Mouse (Mus musculus) liver, embryonic 11.5 days (tissue): ENCODE results near the gene Aplp2. TPM values are rescaled to one million over a fixed set of nuclear protein-coding genes. Genes with fewer than 3 reads are reported as not detected.

ENCODE experiments used
- ATAC-seq: fragments of 200-750 bp; cut with Nextera tagmentation; replicated peaks from 2 replicates; pipeline ENCODE4 v1.8.0; 2017; ENCODE audit warnings: moderate number of reproducible peaks, mild to moderate bottlenecking, moderate TSS enrichment, moderate library complexity; ENCODE audit not compliant: low FRiP score
- DNase-seq: peaks from one replicate; pipeline ENCODE4 v3.0.0-alpha.2; 2017; ENCODE audit warnings: low spot score
- H3K27ac ChIP-seq: fragments of 300-500 bp; sonication (generic); 2 replicates; pipeline ENCODE4 v1.5.1; 2014; ENCODE audit warnings: mild to moderate bottlenecking, low read depth, low read length, control low read depth
- H3K27me3 ChIP-seq: fragments of 300-500 bp; sonication (generic); replicated peaks from 2 replicates; pipeline ENCODE4 v1.6.1; 2014; ENCODE audit warnings: low read length, mixed read lengths; ENCODE audit not compliant: control insufficient read depth, insufficient read depth
- H3K36me3 ChIP-seq: fragments of 300-500 bp; sonication (generic); 2 replicates; pipeline ENCODE4 v1.6.1; 2014; ENCODE audit warnings: mild to moderate bottlenecking, low read length, moderate library complexity, mixed read lengths; ENCODE audit not compliant: control insufficient read depth, insufficient read depth
- H3K4me1 ChIP-seq: fragments of 300-500 bp; sonication (generic); replicated peaks from 2 replicates; pipeline ENCODE4 v1.6.1; 2014; ENCODE audit warnings: low read length, mixed read lengths; ENCODE audit not compliant: control insufficient read depth, insufficient read depth
- H3K4me2 ChIP-seq: fragments of 300-500 bp; sonication (generic); 2 replicates; pipeline ENCODE4 v1.6.1; 2014; ENCODE audit warnings: mild to moderate bottlenecking, control low read depth, moderate library complexity
- H3K4me3 ChIP-seq: fragments of 300-500 bp; sonication (generic); 2 replicates; pipeline ENCODE4 v1.5.1; 2014; ENCODE audit warnings: low read depth, low read length, control low read depth
- H3K9ac ChIP-seq: fragments of 300-500 bp; sonication (generic); 2 replicates; pipeline ENCODE4 v1.6.1; 2014; ENCODE audit warnings: low read depth, low read length, control low read depth
- H3K9me3 ChIP-seq: fragments of 300-500 bp; sonication (generic); 2 replicates; pipeline ENCODE4 v1.6.1; 2016; ENCODE audit warnings: low read length, inconsistent platforms, mixed read lengths; ENCODE audit not compliant: control insufficient read depth
- WGBS: fragments of 180-500 bp; shearing (Covaris S2); extraction: QIAGEN DNeasy Blood & Tissue Kit; methylation state at CpG from one replicate; pipeline ENCODE4 v1.1.7; 2014; 5-methylcytosine and 5-hydroxymethylcytosine counted together
- polyA plus RNA-seq: library from polyadenylated mRNA; unstranded; fragments of >200 nt; fragmentation: Nextera tagmentation; extraction: Ambion mirVana; gene quantifications from 2 replicates; pipeline ENCODE4 v1.2.1, GENCODE M21; 2014

Gene Aplp2
- polyA plus RNA-seq, 1 experiment from 2014 or later = 256 TPM

- Histone ChIP-seq H3K36me3 (no peaks in the 10 kb centered on the region), H3K27ac (no peak overlapping the region), H3K9ac (no peak overlapping the region), H3K4me1 (0 out of 2 replicates have a peak, but pooled peaks cover 3% of the 10 kb centered on the region), H3K4me2 (no peak overlapping the region), H3K4me3 (no peak overlapping the region), H3K27me3 (no peaks in the 10 kb centered on the region), H3K9me3 (no peaks in the 10 kb centered on the region)
- DNase-seq (no peak), ATAC-seq (no peak)
- WGBS = 67% methylated on average over 8 of the region's 8 CpGs
These were observed 36.0 kb upstream of the Aplp2 start for GRCm38 (mm10) chr9:31247447-31248220.

- DNase-seq = no peak
- Histone ChIP-seq H3K27me3 (no peaks in the 10 kb centered on the region), H3K4me1 (0 out of 2 replicates have a peak, but pooled peaks cover 3% of the 10 kb centered on the region), H3K4me3 (no peak overlapping the region), H3K27ac (no peak overlapping the region), H3K9me3 (no peaks in the 10 kb centered on the region), H3K9ac (no peak overlapping the region), H3K4me2 (no peak overlapping the region), H3K36me3 (no peaks in the 10 kb centered on the region)
- peak; percentile 16; the same call in 1 of the 2 replicates for ATAC-seq
- WGBS = 57% methylated on average over 6 of the region's 6 CpGs
These were observed 34.8 kb upstream of the Aplp2 start for GRCm38 (mm10) chr9:31246421-31246820.

GRCm38 (mm10) chr9:31245006-31245405 is 33.4 kb upstream of the Aplp2 start:
- Histone ChIP-seq H3K9me3 (no peaks in the 10 kb centered on the region), H3K27me3 (no peaks in the 10 kb centered on the region), H3K36me3 (no peaks in the 10 kb centered on the region), H3K4me2 (no peak overlapping the region), H3K4me1 (no peaks in the 10 kb centered on the region), H3K27ac (no peak overlapping the region), H3K9ac (no peak overlapping the region), H3K4me3 (no peak overlapping the region)
- DNase-seq (no peak), ATAC-seq (no peak)
- 86% methylated on average over 6 of the region's 6 CpGs for WGBS

- Histone ChIP-seq H3K27ac (no peak overlapping the region), H3K9me3 (no peaks in the 10 kb centered on the region), H3K4me2 (no peak overlapping the region), H3K27me3 (no peaks in the 10 kb centered on the region), H3K4me1 (no peaks in the 10 kb centered on the region), H3K4me3 (no peak overlapping the region), H3K9ac (no peak overlapping the region), H3K36me3 (no peaks in the 10 kb centered on the region)
- ATAC-seq (no peak), DNase-seq (no peak)
- WGBS = 73% methylated on average over 5 of the region's 5 CpGs
These were observed 32.3 kb upstream of the Aplp2 start for GRCm38 (mm10) chr9:31243939-31244333.

- no peak for DNase-seq
- H3K9ac ChIP-seq = no peak overlapping the region
- no peaks in the 10 kb centered on the region for H3K9me3 ChIP-seq
- H3K4me2 ChIP-seq = no peak overlapping the region
- H3K4me1 ChIP-seq = no peaks in the 10 kb centered on the region
- WGBS = 67% methylated on average over 18 of the region's 18 CpGs
- no peak for ATAC-seq
- no peaks in the 10 kb centered on the region for H3K27me3 ChIP-seq
- no peaks in the 10 kb centered on the region for H3K36me3 ChIP-seq
- H3K4me3 ChIP-seq = no peak overlapping the region
- no peak overlapping the region for H3K27ac ChIP-seq
These were observed 31.8 kb upstream of the Aplp2 start for GRCm38 (mm10) chr9:31243306-31243938.

- no peak for DNase-seq
- H3K27ac ChIP-seq = no peak overlapping the region
- no peak overlapping the region for H3K9ac ChIP-seq
- no peaks in the 10 kb centered on the region for H3K4me1 ChIP-seq
- H3K4me3 ChIP-seq = no peak overlapping the region
- no peaks in the 10 kb centered on the region for H3K27me3 ChIP-seq
- no peak for ATAC-seq
- no peak overlapping the region for H3K4me2 ChIP-seq
- no peaks in the 10 kb centered on the region for H3K9me3 ChIP-seq
- no peaks in the 10 kb centered on the region for H3K36me3 ChIP-seq
- 74% methylated on average over 7 of the region's 7 CpGs for WGBS
These were observed 29.6 kb upstream of the Aplp2 start for GRCm38 (mm10) chr9:31241208-31241699.

GRCm38 (mm10) chr9:31240522-31241207 is 29.1 kb upstream of the Aplp2 start:
- Histone ChIP-seq H3K4me3 (no peak overlapping the region), H3K27me3 (no peaks in the 10 kb centered on the region), H3K9me3 (no peaks in the 10 kb centered on the region), H3K4me1 (no peaks in the 10 kb centered on the region), H3K36me3 (no peaks in the 10 kb centered on the region), H3K27ac (no peak overlapping the region), H3K4me2 (no peak overlapping the region), H3K9ac (no peak overlapping the region)
- ATAC-seq (no peak), DNase-seq (no peak)
- WGBS = 82% methylated on average over 8 of the region's 8 CpGs

- no peaks in the 10 kb centered on the region for H3K9me3 ChIP-seq
- no peaks in the 10 kb centered on the region for H3K36me3 ChIP-seq
- H3K27ac ChIP-seq = no peak overlapping the region
- no peak overlapping the region for H3K4me2 ChIP-seq
- no peak overlapping the region for H3K4me3 ChIP-seq
- 90% methylated on average over 2 of the region's 2 CpGs for WGBS
- no peak for ATAC-seq
- no peak overlapping the region for H3K9ac ChIP-seq
- no peaks in the 10 kb centered on the region for H3K27me3 ChIP-seq
- no peak for DNase-seq
- H3K4me1 ChIP-seq = no peaks in the 10 kb centered on the region
These were observed 27.9 kb upstream of the Aplp2 start for GRCm38 (mm10) chr9:31239551-31239950.
